Mouse (Mus musculus) embryonic facial prominence, embryonic 15.5 days (tissue): Measurements from ENCODE around the gene Rnf144a. TPM values are rescaled to one million over a fixed set of nuclear protein-coding genes. Genes with fewer than 3 reads are reported as not detected.
A peak's percentile ranks its signal among the peaks of the same experiment; 100 is the strongest.

Source experiments
- ATAC-seq: fragments of 200-750 bp; cut with Nextera tagmentation; 2 replicates; pipeline ENCODE4 v1.8.0; 2017; ENCODE audit warnings: low read depth, moderate TSS enrichment; ENCODE audit not compliant: insufficient number of reproducible peaks, low FRiP score, low TSS enrichment
- H3K27ac ChIP-seq: fragments of 300-500 bp; sonication (generic); replicated peaks from 2 replicates; pipeline ENCODE4 v1.5.1; 2015; ENCODE audit warnings: mild to moderate bottlenecking, inconsistent platforms
- H3K27me3 ChIP-seq: fragments of 300-500 bp; sonication (generic); 2 replicates; pipeline ENCODE4 v1.6.1; 2015; ENCODE audit warnings: inconsistent platforms
- H3K36me3 ChIP-seq: fragments of 300-500 bp; sonication (generic); 2 replicates; pipeline ENCODE4 v1.6.1; 2015; ENCODE audit warnings: mild to moderate bottlenecking, inconsistent platforms
- H3K4me1 ChIP-seq: fragments of 300-500 bp; sonication (generic); 2 replicates; pipeline ENCODE4 v1.6.1; 2015; ENCODE audit warnings: inconsistent platforms
- H3K4me2 ChIP-seq: fragments of 300-500 bp; sonication (generic); replicated peaks from 2 replicates; pipeline ENCODE4 v1.6.1; 2015; ENCODE audit warnings: mild to moderate bottlenecking, inconsistent platforms
- H3K4me3 ChIP-seq: fragments of 300-500 bp; sonication (generic); replicated peaks from 2 replicates; pipeline ENCODE4 v1.5.1; 2015; ENCODE audit warnings: mild to moderate bottlenecking, inconsistent platforms
- H3K9ac ChIP-seq: fragments of 300-500 bp; sonication (generic); 2 replicates; pipeline ENCODE4 v1.6.1; 2015; ENCODE audit warnings: inconsistent platforms
- H3K9me3 ChIP-seq: fragments of 300-500 bp; sonication (generic); replicated peaks from 2 replicates; pipeline ENCODE4 v1.6.1; 2016; ENCODE audit warnings: inconsistent platforms
- WGBS: fragments of 180-500 bp; shearing (Covaris S2); methylation state at CpG from one replicate; pipeline ENCODE4 v1.1.7; 2015; 5-methylcytosine and 5-hydroxymethylcytosine counted together
- polyA plus RNA-seq: library from polyadenylated mRNA; unstranded; fragments of >200 nt; fragmentation: Nextera tagmentation; extraction: Ambion mirVana; gene quantifications from 2 replicates; pipeline ENCODE4 v1.2.1, GENCODE M21; 2015

Rnf144a gene
- polyA plus RNA-seq, 1 experiment from 2014 or later = 38.7 TPM

- ATAC-seq = no peak
- Histone ChIP-seq H3K9me3 (no peaks in the 10 kb centered on the region), H3K9ac (no peak overlapping the region), H3K4me1 (0 out of 2 replicates have a peak, but pooled peaks cover 8% of the 10 kb centered on the region), H3K4me3 (no peak overlapping the region), H3K27ac (no peak overlapping the region), H3K4me2 (no peak overlapping the region), H3K27me3 (no peaks in the 10 kb centered on the region), H3K36me3 (no peaks in the 10 kb centered on the region)
- 87% methylated on average over 2 of the region's 2 CpGs for WGBS
Measured at GRCm38 (mm10) chr12:26367361-26367760, 47.7 kb downstream of the Rnf144a start.

GRCm38 (mm10) chr12:26366372-26366771 is 48.7 kb downstream of the Rnf144a start:
- Histone ChIP-seq H3K27me3 (no peaks in the 10 kb centered on the region), H3K4me1 (0 out of 2 replicates have a peak, but pooled peaks cover 8% of the 10 kb centered on the region), H3K9ac (no peak overlapping the region), H3K4me3 (no peak overlapping the region), H3K9me3 (no peaks in the 10 kb centered on the region), H3K27ac (no peak overlapping the region), H3K36me3 (no peaks in the 10 kb centered on the region), H3K4me2 (no peak overlapping the region)
- ATAC-seq = no peak
- 83% methylated on average over 4 of the region's 4 CpGs for WGBS

GRCm38 (mm10) chr12:26365531-26366315 is 49.3 kb downstream of the Rnf144a start:
- no peak for ATAC-seq
- H3K36me3 ChIP-seq = no peaks in the 10 kb centered on the region
- no peak overlapping the region for H3K4me2 ChIP-seq
- H3K4me3 ChIP-seq = no peak overlapping the region
- no peak overlapping the region for H3K9ac ChIP-seq
- WGBS = 91% methylated on average over 3 of the region's 3 CpGs
- H3K27me3 ChIP-seq = no peaks in the 10 kb centered on the region
- H3K27ac ChIP-seq = no peak overlapping the region
- 0 out of 2 replicates have a peak, but pooled peaks cover 8% of the 10 kb centered on the region for H3K4me1 ChIP-seq
- H3K9me3 ChIP-seq = no peaks in the 10 kb centered on the region

- no peaks in the 10 kb centered on the region for H3K36me3 ChIP-seq
- 0 out of 2 replicates have a peak, but pooled peaks have one; percentile 39 for ATAC-seq
Measured at GRCm38 (mm10) chr12:26364822-26365221, 50.2 kb downstream of the Rnf144a start.

GRCm38 (mm10) chr12:26360946-26361523 is 54.0 kb downstream of the Rnf144a start:
- WGBS = 76% methylated on average over 10 of the region's 10 CpGs
- no peak for ATAC-seq

More at GRCm38 (mm10) chr12:26364822-26365221, 50.2 kb downstream of the Rnf144a start:
- Histone ChIP-seq H3K4me2 (no peak overlapping the region), H3K27me3 (no peaks in the 10 kb centered on the region), H3K9ac (no peak overlapping the region), H3K9me3 (no peaks in the 10 kb centered on the region), H3K4me1 (0 out of 2 replicates have a peak, but pooled peaks cover 8% of the 10 kb centered on the region), H3K27ac (no peak overlapping the region), H3K4me3 (no peak overlapping the region)
- 90% methylated on average over 5 of the region's 5 CpGs for WGBS

GRCm38 (mm10) chr12:26359817-26360216 is 55.2 kb downstream of the Rnf144a start:
- 83% methylated on average over 5 of the region's 5 CpGs for WGBS
- H3K9me3 ChIP-seq = no peaks in the 10 kb centered on the region
- no peaks in the 10 kb centered on the region for H3K4me1 ChIP-seq
- no peaks in the 10 kb centered on the region for H3K27me3 ChIP-seq
- no peak overlapping the region for H3K9ac ChIP-seq
- no peak overlapping the region for H3K27ac ChIP-seq
- peaks cover 8% of the 10 kb centered on the region; the same call in 1 of the 2 replicates for H3K36me3 ChIP-seq
- no peak overlapping the region for H3K4me2 ChIP-seq
- no peak overlapping the region for H3K4me3 ChIP-seq
- no peak for ATAC-seq

More at GRCm38 (mm10) chr12:26360946-26361523, 54.0 kb downstream of the Rnf144a start:
- H3K9ac ChIP-seq = no peak overlapping the region
- H3K9me3 ChIP-seq = no peaks in the 10 kb centered on the region
- peaks cover 8% of the 10 kb centered on the region; the same call in 1 of the 2 replicates for H3K36me3 ChIP-seq
- H3K27me3 ChIP-seq = no peaks in the 10 kb centered on the region
- no peak overlapping the region for H3K4me3 ChIP-seq
- no peak overlapping the region for H3K4me2 ChIP-seq
- no peak overlapping the region for H3K27ac ChIP-seq
- no peaks in the 10 kb centered on the region for H3K4me1 ChIP-seq

- Histone ChIP-seq H3K4me3 (no peak overlapping the region), H3K9me3 (no peaks in the 10 kb centered on the region), H3K4me2 (no peak overlapping the region), H3K27ac (no peak overlapping the region), H3K9ac (no peak overlapping the region), H3K4me1 (no peaks in the 10 kb centered on the region), H3K36me3 (peaks cover 8% of the 10 kb centered on the region; the same call in 1 of the 2 replicates), H3K27me3 (no peaks in the 10 kb centered on the region)
- ATAC-seq = no peak
- WGBS = 98% methylated on average over 2 of the region's 2 CpGs
Measured at GRCm38 (mm10) chr12:26359241-26359640, 55.8 kb downstream of the Rnf144a start.

GRCm38 (mm10) chr12:26357246-26357645 is 57.8 kb downstream of the Rnf144a start:
- 83% methylated on average over 4 of the region's 4 CpGs for WGBS
- Histone ChIP-seq H3K4me3 (no peak overlapping the region), H3K4me1 (no peaks in the 10 kb centered on the region), H3K9me3 (no peaks in the 10 kb centered on the region), H3K36me3 (peaks cover 17% of the 10 kb centered on the region; the same call in 1 of the 2 replicates), H3K27ac (no peak overlapping the region), H3K27me3 (no peaks in the 10 kb centered on the region), H3K4me2 (no peak overlapping the region), H3K9ac (no peak overlapping the region)
- ATAC-seq = no peak

GRCm38 (mm10) chr12:26356191-26356590 is 58.9 kb downstream of the Rnf144a start:
- Histone ChIP-seq H3K36me3 (peaks cover 17% of the 10 kb centered on the region; the same call in 1 of the 2 replicates), H3K27me3 (no peaks in the 10 kb centered on the region), H3K4me1 (no peaks in the 10 kb centered on the region), H3K4me2 (no peak overlapping the region), H3K4me3 (no peak overlapping the region), H3K9ac (no peak overlapping the region), H3K9me3 (no peaks in the 10 kb centered on the region), H3K27ac (no peak overlapping the region)
- 75% methylated on average over 7 of the region's 7 CpGs for WGBS
- ATAC-seq = no peak

GRCm38 (mm10) chr12:26351321-26351720 is 63.7 kb downstream of the Rnf144a start:
- Histone ChIP-seq H3K4me2 (no peak overlapping the region), H3K9me3 (no peaks in the 10 kb centered on the region), H3K4me3 (no peak overlapping the region), H3K9ac (no peak overlapping the region), H3K4me1 (no peaks in the 10 kb centered on the region), H3K36me3 (peaks cover 9% of the 10 kb centered on the region; the same call in 1 of the 2 replicates), H3K27me3 (no peaks in the 10 kb centered on the region), H3K27ac (no peak overlapping the region)
- 67% methylated on average over 3 of the region's 3 CpGs for WGBS
- no peak for ATAC-seq

GRCm38 (mm10) chr12:26344408-26344807 is 70.6 kb downstream of the Rnf144a start:
- Histone ChIP-seq H3K4me3 (no peak overlapping the region), H3K36me3 (0 out of 2 replicates have a peak, but pooled peaks cover 2% of the 10 kb centered on the region), H3K4me2 (no peak overlapping the region), H3K27ac (no peak overlapping the region), H3K9me3 (no peaks in the 10 kb centered on the region), H3K4me1 (peaks cover 10% of the 10 kb centered on the region), H3K9ac (no peak overlapping the region), H3K27me3 (no peaks in the 10 kb centered on the region)
- no peak for ATAC-seq
- WGBS = 88% methylated on average over 5 of the region's 5 CpGs
